Mouse (Mus musculus) neural tube, embryonic 12.5 days (tissue): ENCODE results near the gene Arhgef12. TPM values are rescaled to one million over a fixed set of nuclear protein-coding genes. Genes with fewer than 3 reads are reported as not detected.
A peak's percentile ranks its signal among the peaks of the same experiment; 100 is the strongest.

ENCODE experiments used
- ATAC-seq: fragments of 200-750 bp; cut with Nextera tagmentation; 2 replicates; pipeline ENCODE4 v1.8.0; 2017; ENCODE audit warnings: low read depth, mild to moderate bottlenecking, moderate TSS enrichment, moderate library complexity; ENCODE audit not compliant: low FRiP score
- H3K27ac ChIP-seq: fragments of 300-500 bp; sonication (generic); 2 replicates; pipeline ENCODE4 v1.5.1; 2016
- H3K27me3 ChIP-seq: fragments of 300-500 bp; sonication (generic); replicated peaks from 2 replicates; pipeline ENCODE4 v1.6.1; 2016; ENCODE audit warnings: mild to moderate bottlenecking
- H3K36me3 ChIP-seq: fragments of 300-500 bp; sonication (generic); 2 replicates; pipeline ENCODE4 v1.6.1; 2016; ENCODE audit warnings: mild to moderate bottlenecking
- H3K4me1 ChIP-seq: fragments of 300-500 bp; sonication (generic); 2 replicates; pipeline ENCODE4 v1.6.1; 2016
- H3K4me2 ChIP-seq: fragments of 300-500 bp; sonication (generic); replicated peaks from 2 replicates; pipeline ENCODE4 v1.6.1; 2016; ENCODE audit warnings: mild to moderate bottlenecking
- H3K4me3 ChIP-seq: fragments of 300-500 bp; sonication (generic); 2 replicates; pipeline ENCODE4 v1.5.1; 2016
- H3K9ac ChIP-seq: fragments of 300-500 bp; sonication (generic); 2 replicates; pipeline ENCODE4 v1.6.1; 2016; ENCODE audit warnings: mild to moderate bottlenecking
- H3K9me3 ChIP-seq: fragments of 300-500 bp; sonication (generic); 2 replicates; pipeline ENCODE4 v1.6.1; 2016; ENCODE audit warnings: mild to moderate bottlenecking
- WGBS: fragments of 180-500 bp; shearing (Covaris S2); methylation state at CpG from one replicate; pipeline ENCODE4 v1.1.7; 2016; 5-methylcytosine and 5-hydroxymethylcytosine counted together
- polyA plus RNA-seq: library from polyadenylated mRNA; unstranded; fragments of >200 nt; fragmentation: Nextera tagmentation; extraction: Ambion mirVana; gene quantifications from 2 replicates; pipeline ENCODE4 v1.2.1, GENCODE M21; 2016

Arhgef12 gene
- polyA plus RNA-seq, 1 experiment from 2014 or later = 17.1 TPM

DNA sequence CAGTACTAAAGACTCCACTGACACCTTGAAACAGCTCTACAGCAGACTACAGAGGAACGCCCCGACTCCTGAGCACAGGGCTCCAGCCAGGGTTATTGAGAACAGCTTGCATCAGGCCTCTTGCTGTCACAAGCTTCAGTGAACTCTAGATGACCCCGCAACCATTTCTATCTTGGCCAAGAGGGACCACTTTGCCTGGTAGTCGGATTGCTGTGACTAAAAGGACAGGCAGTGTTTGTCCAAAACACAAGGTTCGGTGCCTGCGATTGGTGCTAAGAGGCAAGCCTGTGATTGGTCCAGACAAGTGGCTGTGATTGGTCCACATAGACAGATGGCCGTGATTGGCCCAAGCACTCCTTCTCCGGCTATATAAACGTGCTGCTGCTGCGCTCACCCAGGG, 179.5 kb downstream of the Arhgef12 start:
- Histone ChIP-seq H3K4me3 (no peak overlapping the region), H3K4me2 (no peak overlapping the region), H3K4me1 (peaks cover 21% of the 10 kb centered on the region), H3K9me3 (no peaks in the 10 kb centered on the region), H3K36me3 (no peaks in the 10 kb centered on the region), H3K9ac (no peak overlapping the region), H3K27me3 (no peaks in the 10 kb centered on the region), H3K27ac (no peak overlapping the region)
- ATAC-seq = 0 out of 2 replicates have a peak, but pooled peaks have one; percentile 17
- 56% methylated on average over 10 of the region's 10 CpGs for WGBS

DNA sequence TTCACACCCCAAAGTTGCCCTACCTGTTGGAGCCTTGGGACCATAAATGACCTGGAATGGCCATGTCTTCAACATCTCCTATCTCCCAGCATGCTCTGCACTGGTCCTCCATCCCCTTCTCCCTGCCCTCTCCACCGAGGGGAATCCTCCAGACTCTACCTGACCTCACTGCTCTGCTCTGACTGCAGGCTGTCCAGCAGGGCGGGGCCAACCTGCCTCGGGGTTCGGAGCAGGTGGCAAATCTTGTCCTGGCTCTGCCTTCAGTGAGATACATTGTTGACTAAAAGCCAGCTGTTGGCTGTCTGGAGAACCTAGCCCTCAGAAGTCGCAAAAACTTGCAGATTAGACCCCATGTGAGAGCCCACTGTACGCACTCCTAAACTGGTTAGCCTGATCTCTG, 180.5 kb downstream of the Arhgef12 start:
- ATAC-seq = no peak
- Histone ChIP-seq H3K36me3 (no peaks in the 10 kb centered on the region), H3K4me2 (no peak overlapping the region), H3K27me3 (no peaks in the 10 kb centered on the region), H3K4me1 (peaks cover 21% of the 10 kb centered on the region), H3K9ac (no peak overlapping the region), H3K9me3 (no peaks in the 10 kb centered on the region), H3K27ac (no peak overlapping the region), H3K4me3 (no peak overlapping the region)
- WGBS = 91% methylated on average over 6 of the region's 6 CpGs

DNA sequence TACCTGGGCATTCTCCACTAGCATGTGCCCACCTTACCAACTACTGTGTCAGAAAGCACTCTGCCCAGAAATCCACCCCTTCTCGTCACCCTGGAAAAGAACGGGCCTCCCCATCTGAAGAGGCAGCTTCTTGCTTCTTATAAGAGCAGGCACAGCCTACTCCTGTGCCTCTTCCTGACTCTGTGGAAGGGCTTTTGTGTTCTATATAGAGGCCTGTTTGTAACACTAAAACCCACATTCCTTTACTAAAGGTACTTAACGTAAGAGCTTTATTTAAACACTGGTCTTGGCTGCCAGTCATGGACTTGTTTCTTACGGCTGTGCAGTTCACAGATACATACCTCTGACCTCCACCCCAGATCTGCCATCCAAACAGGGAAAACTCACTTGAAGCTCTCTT, 185.2 kb downstream of the Arhgef12 start:
- Histone ChIP-seq H3K27ac (no peak overlapping the region), H3K9me3 (no peaks in the 10 kb centered on the region), H3K4me2 (no peak overlapping the region), H3K4me1 (no peaks in the 10 kb centered on the region; the same call in 1 of the 2 replicates), H3K36me3 (no peaks in the 10 kb centered on the region), H3K9ac (no peak overlapping the region), H3K27me3 (no peaks in the 10 kb centered on the region), H3K4me3 (no peak overlapping the region)
- no peak for ATAC-seq
- WGBS = 72% methylated on average over 4 of the region's 4 CpGs

DNA sequence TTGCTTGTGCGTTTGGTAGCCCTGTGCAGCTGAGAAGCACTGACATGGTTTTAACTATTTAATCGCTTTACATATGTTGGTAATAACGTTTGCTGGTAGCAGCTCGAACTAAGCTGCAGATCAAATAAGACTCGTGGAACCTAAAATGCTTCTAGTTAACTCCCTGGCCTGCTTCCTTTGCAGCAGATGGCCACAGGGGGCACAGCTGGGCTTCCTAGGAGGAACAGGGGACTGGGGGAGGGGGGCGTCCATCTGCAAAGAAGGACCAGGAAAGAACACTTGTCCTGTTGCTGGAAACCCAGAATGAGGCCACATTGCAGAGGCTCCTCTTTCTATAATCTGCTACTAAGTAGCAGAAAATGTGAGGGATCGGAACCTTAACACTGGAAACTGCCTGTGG, 186.8 kb downstream of the Arhgef12 start:
- ATAC-seq = no peak
- WGBS = 60% methylated on average over 7 of the region's 7 CpGs
- Histone ChIP-seq H3K36me3 (no peaks in the 10 kb centered on the region), H3K9ac (no peak overlapping the region), H3K4me2 (no peak overlapping the region), H3K9me3 (no peaks in the 10 kb centered on the region), H3K27ac (no peak overlapping the region), H3K4me1 (no peaks in the 10 kb centered on the region; the same call in 1 of the 2 replicates), H3K27me3 (no peaks in the 10 kb centered on the region), H3K4me3 (no peak overlapping the region)

DNA sequence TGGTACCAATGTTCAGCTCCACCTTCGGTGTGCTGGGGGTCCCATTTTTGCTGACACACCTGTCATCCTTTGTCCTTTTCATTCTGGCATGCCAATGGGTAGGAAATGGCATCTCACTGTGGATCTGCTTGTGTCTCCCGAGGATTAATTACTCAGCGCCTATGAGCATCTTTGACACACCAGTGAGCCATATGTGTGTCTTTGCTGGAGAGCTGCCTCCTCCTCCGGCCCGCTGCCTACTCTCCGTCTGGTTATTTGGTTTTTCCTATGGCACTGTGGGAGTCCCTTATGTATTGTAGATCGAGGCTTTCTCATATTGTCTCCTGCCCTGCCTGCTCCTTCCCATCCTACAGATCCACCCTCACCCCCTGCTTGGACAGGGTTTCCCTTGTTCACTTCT, 189.1 kb downstream of the Arhgef12 start:
- Histone ChIP-seq H3K27ac (no peak overlapping the region), H3K4me2 (no peak overlapping the region), H3K36me3 (no peaks in the 10 kb centered on the region), H3K9ac (no peak overlapping the region), H3K9me3 (no peaks in the 10 kb centered on the region), H3K27me3 (no peaks in the 10 kb centered on the region; the same call in 1 of the 2 replicates), H3K4me3 (no peak overlapping the region), H3K4me1 (no peaks in the 10 kb centered on the region; the same call in 1 of the 2 replicates)
- no peak for ATAC-seq
- 78% methylated on average over 7 of the region's 7 CpGs for WGBS

Other genes with a start within 250 kb of the Arhgef12 start
- 5.1 and 5.5 TPM in 2 replicates for gene Grik4, start 162.7 kb downstream of the Arhgef12 start, polyA plus RNA-seq
- gene Tmem136, start 9.3 kb upstream of the Arhgef12 start, polyA plus RNA-seq = 9.4 and 11.5 TPM in 2 replicates
- not detected in 2 replicates for gene Pou2f3, start 103.1 kb upstream of the Arhgef12 start, polyA plus RNA-seq
- 37.2 and 40.0 TPM in 2 replicates for gene Oaf, start 132.7 kb upstream of the Arhgef12 start, polyA plus RNA-seq
- 1.7 and 2.4 TPM in 2 replicates for gene Trim29, start 203.6 kb upstream of the Arhgef12 start, polyA plus RNA-seq